Mouse (Mus musculus): ENCODE results near the gene Rsph6a.

Gene Rsph6a

DNA sequence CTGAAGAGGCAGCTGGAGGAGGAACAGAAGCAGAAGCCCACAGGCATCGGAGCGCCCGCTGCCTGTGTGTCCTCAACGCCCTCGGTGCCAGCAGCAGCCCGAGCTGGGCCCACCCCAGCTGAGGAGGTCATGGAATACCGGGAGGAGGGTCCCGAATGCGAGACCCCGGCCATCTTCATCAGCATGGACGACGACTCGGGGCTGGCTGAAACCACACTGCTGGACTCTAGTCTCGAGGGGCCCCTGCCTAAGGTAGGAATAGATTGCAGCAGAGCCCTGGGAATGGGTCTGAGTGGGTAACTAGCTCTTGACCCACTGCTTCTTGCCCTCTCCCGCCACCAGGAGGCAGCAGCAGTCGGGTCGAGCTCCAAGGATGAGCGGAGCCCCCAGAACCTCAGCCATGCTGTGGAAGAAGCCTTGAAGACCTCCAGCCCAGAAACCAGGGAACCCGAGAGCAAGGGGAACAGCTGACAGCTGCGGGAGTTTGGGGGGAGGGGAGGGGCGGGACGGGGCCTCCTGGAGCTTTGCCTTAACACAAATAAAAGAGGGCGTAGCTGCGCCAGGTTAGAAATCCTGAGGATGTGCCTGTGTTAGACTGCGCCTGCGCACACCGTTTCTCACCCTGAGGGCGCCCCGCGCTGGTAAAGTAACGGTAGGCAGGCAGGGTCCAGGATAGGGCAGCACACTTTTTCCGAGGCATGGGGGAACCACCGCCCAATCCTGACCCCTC lies at the start of gene Rsph6a:
Rsph6a (plus strand) TSS at position 644 of the 730 bp plus-strand sequence.
- DNase-seq (ENCODE audit: low spot score in 2 of 2), result no peak

DNA sequence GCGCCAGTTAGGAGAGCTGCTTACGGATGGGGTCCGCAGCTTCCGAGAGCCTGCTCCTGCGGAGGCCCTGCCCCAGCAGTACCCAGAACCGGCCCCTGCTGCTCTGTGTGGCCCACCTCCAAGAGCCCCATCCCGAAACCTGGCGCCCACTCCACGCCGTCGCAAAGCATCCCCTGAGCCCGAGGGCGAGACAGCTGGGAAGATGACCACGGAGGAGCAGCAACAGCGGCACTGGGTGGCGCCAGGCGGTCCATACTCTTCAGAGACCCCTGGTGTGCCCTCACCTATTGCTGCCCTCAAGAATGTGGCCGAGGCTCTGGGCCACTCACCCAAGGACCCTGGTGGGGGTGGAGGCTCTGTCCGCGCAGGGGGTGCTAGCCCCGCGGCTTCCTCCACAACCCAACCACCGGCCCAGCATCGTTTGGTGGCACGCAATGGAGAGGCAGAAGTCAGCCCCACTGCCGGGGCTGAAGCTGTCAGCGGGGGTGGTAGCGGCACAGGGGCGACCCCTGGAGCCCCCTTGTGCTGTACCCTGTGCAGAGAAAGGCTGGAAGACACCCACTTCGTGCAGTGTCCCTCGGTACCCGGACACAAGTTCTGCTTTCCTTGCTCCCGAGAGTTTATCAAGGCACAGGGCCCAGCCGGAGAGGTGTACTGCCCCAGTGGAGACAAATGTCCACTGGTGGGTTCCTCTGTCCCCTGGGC lies 48.9 kb upstream of the Rsph6a start:
- DNase-seq (ENCODE audit: low spot score in 2 of 2), result no peak

DNA sequence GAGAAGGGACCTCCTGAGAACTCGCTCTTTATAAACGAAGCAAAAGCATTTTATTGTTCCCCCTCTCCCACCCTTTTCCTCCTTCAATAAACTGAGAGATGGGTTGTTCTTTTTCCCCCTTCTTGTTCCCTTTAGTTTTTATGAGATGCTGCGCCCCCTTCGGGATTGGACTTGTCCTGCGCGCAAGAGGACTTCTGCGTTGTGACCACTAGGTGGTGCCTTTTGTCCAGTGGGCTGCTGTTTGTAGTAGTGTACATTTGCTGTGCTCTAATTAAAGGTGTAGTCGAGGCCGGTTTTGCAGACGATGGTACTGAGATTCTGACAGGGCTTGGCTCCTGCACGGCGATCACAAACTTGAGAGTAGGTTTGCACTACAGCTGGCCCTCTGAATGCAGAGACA lies 48.0 kb upstream of the Rsph6a start:
- peak; percentile 87 to 91 for DNase-seq (ENCODE audit: low spot score in 2 of 2)

DNA sequence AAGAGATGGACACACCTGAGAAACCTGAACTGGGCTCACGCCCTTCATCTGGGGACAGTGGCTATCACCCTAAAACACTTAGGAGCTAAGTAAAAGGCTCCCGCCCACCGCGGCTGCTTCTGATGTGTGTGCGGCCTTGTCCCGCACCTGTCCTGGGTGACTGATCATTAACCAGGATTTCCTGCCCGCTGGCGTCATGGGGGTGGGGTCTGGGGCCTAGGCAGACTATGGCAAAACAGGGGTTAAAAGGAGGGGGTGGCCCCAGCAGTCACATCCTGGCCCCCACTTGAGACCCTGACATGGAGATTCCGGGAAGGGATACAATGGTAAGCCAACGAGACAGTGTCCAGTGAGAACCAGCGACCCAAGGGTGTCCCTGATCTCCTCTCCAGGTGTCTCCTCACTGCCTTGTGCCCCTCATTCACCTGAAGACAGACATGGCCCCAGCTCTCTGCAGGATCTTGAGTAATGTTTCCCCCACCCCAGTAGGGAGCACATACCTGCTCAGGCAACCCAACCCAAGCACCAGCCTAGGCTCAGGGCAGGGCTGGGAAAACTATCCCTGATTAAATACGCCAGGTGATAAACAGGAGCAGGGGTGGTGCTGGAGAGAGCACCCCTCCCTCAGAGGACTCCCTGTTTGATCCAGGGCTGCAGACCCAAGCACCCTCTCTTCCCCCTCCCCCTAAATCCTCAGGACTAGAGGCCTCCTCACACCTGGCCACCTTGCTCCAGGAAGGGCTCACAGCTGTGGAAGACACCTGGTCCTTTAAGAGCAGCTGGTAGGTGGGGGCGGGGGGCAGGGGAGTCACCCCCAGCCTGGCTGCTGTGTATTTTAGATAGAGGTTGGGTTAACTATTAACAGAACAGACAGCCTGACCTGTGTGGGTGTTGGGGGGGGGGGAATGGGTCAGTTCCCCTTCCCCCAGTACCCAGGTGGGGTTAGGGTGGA lies 47.2 kb upstream of the Rsph6a start:
- DNase-seq (ENCODE audit: low spot score in 2 of 2), result no peak

DNA sequence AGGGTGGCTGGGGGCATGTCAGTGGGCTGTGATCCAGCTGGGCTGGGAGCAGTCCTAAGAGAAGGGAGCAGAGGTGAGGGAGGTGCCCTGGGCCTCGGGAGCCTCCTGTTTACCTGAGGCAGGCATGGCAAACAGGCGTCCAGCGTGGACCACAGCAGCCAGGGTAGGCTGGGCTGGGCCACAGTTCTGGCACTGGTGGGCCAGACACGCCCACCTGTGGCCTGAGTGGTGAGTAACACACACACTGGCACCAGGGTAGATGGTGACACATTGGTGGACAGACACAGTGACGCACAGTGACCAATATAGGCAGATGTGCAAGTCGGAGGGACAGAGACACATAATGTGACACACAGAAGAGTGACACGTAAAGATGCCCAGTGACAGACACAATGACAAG lies 43.9 kb upstream of the Rsph6a start:
- no peak for DNase-seq (ENCODE audit: low spot score in 2 of 2)

DNA sequence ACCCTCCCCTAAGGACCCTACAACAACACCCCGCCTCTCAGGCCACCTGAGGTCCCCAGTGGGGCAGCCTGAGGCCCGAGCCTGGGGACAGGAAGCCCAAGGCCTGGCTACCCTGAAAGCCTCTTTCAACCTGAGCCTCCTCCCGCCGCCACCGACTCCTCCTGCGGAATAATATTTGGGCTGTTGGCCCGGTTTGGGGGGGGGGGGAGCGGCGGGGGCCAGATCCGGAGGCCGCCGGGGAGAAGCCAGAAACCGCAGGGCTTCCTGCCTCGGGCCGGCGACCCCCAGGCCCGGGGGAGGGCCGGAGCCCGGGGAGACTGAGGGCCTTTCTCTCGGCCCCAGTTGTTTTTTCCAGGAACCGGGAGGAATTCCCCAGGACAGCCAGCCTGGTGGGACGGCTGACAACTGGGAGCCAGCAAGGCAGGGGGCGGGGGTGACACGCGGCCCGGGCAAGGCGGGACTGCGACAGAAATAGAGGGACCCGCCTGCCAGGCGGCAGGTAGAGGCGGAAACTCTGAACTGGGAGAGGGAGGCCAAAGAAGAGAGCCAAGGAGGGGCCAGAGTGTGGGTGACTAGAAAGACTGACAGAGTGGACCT lies 42.4 kb upstream of the Rsph6a start:
- no peak for DNase-seq (ENCODE audit: low spot score in 2 of 2)

DNA sequence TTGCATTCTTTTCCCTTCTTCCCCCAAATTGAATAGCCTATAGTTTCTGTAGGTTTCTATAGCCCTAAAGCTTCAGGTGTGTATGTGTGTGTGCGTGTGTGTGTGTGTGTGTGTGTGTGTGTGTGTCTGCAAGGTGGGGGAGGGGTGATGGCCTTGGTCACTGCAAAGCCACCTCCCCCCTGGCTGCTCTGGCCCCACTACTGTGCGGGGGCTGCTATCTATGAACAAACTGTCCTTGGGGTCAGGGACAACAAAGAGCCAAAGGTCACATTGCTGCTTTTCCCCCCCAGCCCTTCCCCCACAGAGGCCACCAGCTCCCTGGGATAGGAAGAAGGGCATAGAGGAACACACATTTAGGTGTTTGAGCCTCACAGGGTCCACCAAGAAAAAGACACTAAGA lies 41.6 kb upstream of the Rsph6a start:
- DNase-seq (ENCODE audit: low spot score in 2 of 2), result no peak

DNA sequence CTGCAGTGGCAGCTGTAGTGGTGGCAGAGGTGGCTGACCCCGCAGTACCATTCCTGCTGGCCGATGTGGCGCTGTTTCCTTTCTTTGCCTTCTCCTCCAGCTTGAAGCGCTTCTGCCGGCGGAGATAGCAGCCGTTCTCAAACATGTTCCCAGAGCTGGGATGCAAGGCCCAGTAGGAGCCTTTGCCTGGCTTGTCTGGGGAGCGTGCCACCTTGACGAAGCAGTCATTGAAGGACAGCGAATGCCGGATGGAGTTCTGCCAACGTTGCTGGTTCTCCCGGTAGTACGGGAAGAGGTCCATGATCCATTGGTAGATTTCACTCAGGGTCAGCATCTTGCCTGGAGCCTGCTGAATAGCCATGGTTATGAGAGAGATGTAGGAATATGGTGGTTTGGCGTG lies 40.0 kb upstream of the Rsph6a start:
- no peak for DNase-seq (ENCODE audit: low spot score in 2 of 2)

DNA sequence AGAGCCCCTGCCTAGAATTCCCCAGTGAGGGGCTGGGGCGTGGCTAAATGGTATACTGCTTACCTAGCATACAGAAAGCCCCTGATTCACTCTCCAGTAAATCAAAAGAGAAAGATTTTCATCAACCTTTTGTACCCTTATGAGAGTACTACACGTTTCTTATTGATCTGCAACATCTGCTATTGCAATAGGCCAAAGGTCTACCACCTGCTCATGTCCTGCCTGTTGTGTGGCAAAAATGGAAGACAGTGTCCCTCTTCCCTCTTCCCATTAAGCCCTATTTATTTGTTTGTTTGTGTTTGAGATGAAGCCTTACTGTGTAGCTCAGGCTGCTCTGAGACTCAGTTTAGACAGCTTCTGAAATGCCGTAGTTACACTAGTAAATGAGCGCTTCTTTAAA lies 38.4 kb upstream of the Rsph6a start:
- DNase-seq (ENCODE audit: low spot score in 2 of 2), result no peak

DNA sequence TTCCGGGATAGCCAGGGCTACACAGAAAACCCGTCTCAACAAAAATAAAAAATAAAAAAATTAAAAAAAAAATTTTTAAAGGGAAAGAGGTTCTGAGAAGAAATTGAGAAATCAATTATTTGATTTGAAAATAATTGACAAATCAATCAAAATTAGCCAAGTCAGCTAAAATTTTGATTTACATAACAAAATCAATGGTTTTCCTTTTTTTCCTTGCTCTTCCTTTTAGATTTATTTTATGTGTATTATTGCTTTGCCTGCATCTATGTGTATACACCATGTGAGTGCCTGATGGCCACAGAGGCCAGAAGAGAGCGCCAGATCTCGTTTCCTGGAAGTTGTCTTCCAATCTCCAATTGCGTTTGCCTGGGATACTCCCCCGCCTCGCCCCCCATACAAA lies 36.6 kb upstream of the Rsph6a start:
- no peak for DNase-seq (ENCODE audit: low spot score in 2 of 2)

DNA sequence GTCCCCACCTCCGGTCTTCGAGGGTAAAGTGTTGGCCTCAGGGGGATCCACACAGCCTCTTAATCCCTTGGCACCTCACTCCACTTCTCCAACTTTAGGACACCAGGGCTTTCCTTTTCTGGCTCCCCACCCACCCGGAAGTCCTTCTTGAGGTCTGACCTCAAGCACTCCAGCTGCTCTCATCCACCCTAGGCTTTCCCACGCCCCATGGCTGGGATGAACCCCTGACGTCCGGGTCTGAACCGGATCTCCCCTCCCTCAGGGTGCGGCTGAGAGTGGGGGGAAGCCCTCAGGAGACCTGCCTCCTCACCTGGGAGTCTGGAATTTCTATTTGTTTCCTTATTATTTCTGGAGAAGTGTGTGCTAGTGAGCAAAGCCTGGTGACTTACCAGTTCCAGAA lies 33.4 kb upstream of the Rsph6a start:
- no peak for DNase-seq (ENCODE audit: low spot score in 2 of 2)

DNA sequence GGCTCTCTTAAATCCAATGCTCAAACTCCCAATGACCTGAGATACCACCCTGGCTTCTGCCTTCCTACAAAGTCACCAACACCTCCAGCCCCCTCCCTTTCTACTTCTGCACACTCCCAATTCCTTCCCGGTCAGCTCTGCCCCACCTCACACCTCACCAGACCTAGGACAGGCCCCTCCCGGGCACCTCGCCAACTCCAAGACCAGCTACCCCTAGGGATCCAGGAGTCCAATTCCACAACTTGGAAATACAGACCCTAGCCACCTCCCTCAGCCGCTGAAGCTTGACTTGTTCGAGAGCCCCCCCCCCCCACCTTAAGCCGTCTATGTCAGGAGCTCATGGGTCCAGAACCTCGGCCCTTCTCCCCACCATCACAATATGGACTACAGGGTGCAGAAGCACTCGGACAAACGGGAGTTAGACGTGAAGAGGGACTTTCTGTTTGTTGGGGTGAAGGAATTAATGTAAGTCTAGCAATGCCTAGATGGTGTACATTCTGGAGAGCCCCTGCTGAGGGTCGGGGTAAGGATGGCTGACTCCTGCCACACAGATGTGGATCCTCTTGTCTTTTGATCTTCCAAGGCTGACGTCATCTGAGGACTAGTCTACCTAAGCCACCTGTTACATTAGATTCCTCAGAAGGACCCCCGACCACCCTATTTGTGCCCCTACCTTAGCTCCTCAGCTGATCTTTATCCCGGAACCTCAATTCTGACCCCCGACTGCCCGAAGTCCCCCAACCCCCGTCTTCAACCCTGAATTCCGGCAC lies 32.1 kb upstream of the Rsph6a start:
- no peak for DNase-seq (ENCODE audit: low spot score in 2 of 2)

DNA sequence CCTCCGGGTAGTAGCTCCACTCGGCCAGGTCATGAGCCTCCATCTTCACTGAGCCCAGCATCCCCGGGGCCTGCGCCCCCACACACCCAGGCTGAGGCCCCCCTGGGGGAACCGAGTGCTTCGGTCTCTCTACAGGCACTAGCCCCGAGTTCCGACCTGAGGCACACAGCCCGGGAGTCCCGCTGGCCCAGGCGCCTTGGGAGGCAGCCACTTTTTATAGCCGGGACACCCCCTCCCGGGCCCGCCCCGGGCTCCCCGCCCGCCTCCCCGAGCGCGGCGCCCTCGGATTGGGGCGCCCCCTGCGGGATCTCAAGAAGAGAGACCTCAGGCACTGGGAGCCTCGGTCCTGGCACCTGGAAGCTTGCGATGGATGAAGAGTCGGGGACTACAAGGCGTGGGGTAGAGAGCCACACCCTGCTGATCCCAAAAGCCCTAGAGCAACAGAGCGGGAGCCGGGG lies 31.1 kb upstream of the Rsph6a start, which contains the start of gene Foxa3:
Foxa3 (minus strand) TSS at position 182 of the 458 bp plus-strand sequence.
- no peak for DNase-seq (ENCODE audit: low spot score in 2 of 2)

DNA sequence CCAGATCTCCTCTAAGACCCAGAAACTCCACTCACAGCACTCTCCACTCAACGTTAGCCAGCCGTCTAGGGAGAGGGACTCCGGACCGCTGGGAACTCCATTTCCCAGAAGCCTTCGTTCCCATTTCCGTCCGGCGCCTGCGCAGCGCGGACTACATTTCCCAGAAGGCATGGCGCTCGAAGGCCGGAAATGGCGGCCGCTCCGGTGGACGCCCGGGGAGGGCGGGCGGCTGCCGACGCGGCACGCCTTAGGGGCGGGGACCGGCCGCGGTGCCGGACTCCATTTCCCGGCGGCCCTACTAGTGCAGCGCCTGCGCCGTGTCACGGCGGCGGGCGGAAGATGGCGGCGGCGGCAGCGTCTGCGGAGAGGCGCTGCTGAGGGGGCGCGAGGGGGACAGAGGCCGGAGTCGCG lies 30.4 kb upstream of the Rsph6a start, which contains the start of gene Sympk:
Sympk (plus strand) TSS at position 282 of the 411 bp plus-strand sequence.
- DNase-seq (ENCODE audit: low spot score in 2 of 2), result peak; percentile 91 to 93

DNA sequence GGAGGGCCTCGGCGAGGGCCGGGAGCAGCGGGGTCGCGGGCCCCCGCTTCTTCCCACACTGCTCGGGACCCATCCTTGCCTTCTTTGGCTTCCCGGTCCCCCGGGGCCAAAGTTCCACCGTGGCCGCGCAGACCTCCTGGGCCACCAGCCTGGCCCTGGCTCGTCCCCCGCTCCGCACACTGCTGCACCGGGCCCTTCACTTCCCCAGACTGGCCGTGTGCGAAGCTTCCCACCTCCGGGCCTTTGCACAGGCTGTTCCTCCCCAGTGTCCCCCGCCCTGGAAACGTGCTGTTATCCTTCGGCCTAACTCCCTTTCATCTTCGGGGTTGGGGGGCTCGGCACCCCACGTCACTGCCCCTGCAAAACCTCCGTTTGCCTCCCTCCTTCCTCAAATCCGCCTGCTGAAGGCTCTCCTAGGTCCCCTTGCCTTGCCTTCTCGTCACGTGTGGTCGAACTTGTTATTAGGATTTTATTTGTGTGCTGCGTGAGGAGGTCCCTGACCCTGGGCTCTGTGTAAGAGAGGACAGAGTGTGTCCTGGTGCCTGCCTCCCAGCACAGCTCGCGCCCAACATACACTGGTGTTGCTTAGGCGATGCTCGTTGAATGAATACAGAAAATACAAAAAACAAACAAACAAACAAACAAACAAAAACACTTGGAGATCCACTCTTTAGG lies 29.8 kb upstream of the Rsph6a start:
- DNase-seq (ENCODE audit: low spot score in 2 of 2), result no peak

DNA sequence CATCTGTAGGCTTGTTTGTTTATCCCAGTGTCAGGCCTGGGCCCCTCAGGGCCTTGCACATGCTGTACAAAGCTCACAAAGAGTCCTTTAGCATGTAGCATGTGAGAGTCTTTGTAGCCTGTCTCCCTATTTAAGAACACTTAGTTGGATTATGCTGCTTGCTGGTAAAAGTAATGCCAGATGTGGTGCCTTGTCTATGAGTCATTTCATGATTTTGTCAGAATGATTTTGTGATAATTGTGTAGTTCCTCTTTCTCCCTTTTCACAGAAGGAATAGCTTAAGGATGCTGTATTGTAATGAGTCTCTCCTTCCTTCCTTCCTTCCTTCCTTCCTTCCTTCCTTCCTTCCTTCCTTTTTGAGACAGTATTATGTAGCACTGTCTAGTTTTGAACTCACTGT lies 26.4 kb upstream of the Rsph6a start:
- no peak for DNase-seq (ENCODE audit: low spot score in 2 of 2)

DNA sequence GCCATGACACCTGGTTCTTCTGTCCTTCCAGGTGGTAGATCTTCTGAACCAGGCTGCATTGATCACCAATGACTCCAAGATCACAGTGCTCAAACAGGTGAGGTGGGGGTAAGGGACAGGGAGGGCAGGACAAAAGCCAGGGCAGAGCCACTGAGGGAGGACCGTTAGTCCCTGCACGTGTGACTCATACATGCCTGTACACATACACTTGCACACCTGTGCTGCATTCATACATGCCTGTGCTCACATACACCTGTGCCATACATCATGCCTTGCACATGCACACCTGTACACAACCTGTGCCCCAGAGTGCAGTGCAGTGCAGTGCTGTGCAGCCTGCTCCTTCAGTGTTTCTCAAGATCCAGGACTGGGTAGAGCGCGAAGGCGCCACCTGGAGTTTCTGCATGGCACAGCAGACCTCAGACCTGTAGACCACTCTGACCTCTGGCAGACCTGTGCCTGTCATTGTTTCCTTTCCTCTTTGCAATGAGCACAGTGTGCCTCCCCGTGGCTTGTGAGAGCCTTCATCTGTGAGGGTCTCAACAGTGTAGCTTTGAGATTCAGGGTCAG lies 25.3 kb upstream of the Rsph6a start:
- no peak for DNase-seq (ENCODE audit: low spot score in 2 of 2)

DNA sequence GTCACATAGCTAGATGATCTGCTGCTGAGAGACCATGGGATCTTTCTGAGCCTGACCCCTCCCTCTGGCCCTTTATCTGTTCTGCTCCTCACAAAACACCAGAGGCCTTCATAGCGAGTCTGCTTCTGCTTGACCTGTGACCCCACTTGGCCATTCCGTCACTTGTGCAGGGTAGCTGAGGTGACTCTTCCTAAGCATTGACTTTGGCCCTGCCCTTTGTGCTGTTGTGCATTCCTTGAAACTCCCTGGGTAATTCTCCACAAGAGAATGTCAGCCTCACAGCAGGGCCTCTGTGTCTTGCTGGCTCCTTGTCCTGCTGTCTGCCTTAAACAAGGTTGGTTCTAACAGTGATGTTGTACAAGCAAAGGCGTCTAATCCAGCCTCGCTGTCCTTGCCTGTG lies 22.8 kb upstream of the Rsph6a start:
- DNase-seq (ENCODE audit: low spot score in 2 of 2), result no peak

DNA sequence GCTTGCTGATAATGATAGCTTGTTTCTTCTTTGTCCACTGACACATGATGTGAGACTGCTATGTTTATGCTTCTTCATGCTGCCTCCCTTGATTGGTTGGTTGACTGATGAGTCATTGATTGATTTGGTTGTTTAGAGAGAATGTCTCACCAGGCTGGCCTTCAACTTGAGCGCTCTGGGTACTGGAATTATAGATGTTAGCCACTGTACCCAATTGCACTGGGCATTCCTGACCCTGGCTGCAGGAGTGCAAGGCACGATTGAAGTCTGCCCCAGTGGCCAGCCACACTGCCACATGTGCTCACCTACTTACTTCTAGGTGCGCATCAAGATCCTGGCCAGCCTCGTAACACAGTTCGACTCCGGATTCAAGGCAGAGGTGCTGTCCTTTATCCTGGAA lies 9.9 kb upstream of the Rsph6a start:
- no peak for DNase-seq (ENCODE audit: low spot score in 2 of 2)

Measured in right cerebral cortex, adult 2 months (tissue).